Mouse (Mus musculus): Measurements from ENCODE around the gene Rpp21. TPM values are rescaled to one million over a fixed set of nuclear protein-coding genes. Genes with fewer than 3 reads are reported as not detected.

Gene Rpp21
- total RNA-seq (2021), result 10 to 100 TPM; 30.3 to 35.9 TPM
- long read RNA-seq, experiment 1, transcript Rpp21-201 (5 exons, 729 nt), result major isoform, 87 of 99 reads
- long read RNA-seq, experiment 1, partial matches to known transcripts, result 0 of 99 reads
- long read RNA-seq, experiment 1, other reads (novel, unspliced or antisense), result 5 of 99 reads
- long read RNA-seq, experiment 2, transcript Rpp21-201 (5 exons, 729 nt), result major isoform, 47 of 53 reads
- long read RNA-seq, experiment 2, partial matches to known transcripts, result 0 of 53 reads
- long read RNA-seq, experiment 2, other reads (novel, unspliced or antisense), result 4 of 53 reads

DNA sequence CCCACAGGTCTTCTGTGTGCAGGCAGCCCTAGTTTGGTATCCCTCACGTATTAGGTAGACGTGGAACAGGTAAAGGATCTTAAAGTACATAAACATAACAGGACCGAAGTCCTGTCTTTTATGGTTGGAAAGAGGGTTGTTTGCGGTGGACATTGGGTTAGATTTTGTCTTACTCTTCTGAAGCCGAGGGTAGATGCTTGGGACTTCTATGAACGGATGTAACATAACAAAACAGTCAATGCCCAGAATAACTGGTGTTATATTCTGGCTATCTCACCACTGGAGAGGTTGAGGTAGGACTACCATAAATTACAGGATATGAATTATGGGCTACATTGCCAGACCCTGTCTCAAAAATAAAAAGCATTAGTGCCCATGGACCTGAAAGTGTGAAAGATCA lies at the start of gene Rpp21:
Rpp21 (minus strand) TSS at position 101 of the 400 bp plus-strand sequence.
- DNase-seq, result no peak

GRCm38 (mm10) chr17:36286390-36286789 lies 28.5 kb upstream of the Rpp21 start, which contains the start of gene H2-M10.2:
TSS of gene H2-M10.2 (minus strand) at chr17:36286490.
- no peak for DNase-seq

- DNase-seq, result no peak
Measured at GRCm38 (mm10) chr17:36281521-36282245, 23.8 kb upstream of the Rpp21 start.

DNA sequence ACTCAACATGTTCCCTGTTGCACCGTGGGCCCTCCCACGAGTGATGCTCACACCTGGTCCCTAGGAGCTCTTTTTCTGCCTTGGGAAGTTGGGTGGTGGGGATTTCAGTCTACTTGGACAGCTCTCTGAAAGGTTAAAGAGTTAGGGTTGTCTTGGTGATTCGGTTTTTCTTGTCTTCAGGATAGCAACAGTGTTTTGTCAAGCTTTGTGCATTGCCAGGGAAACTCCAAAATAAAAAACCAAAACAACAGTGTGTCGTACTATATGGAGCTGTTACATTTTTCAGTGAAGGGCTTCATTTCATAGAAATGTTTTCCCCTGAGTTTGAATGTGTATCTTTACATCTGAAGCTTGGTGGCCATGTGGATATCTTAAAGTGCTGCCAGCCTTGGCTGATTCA lies 16.9 kb upstream of the Rpp21 start:
- no peak for DNase-seq

DNA sequence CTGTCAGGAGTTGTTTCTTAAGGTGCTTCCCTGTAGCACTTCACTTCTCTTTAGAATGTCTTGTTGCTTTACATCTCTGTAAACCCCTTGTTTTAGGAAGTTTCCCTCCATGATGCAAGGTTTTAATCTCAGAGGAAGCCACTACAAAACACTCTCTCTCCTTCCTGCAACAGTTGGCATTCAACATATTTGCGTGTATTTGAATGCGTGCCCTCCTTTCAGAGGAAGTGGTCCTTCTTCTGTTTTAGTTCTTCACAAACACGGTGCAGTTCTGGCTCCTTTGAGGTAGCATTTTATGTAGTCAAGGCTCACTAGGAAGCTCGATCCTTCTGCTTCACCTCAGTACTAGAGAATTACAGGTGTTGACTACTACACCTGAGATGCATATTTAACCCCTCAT lies 15.9 kb upstream of the Rpp21 start:
- no peak for DNase-seq

GRCm38 (mm10) chr17:36272643-36273366 lies 14.9 kb upstream of the Rpp21 start:
- DNase-seq, result no peak

DNA sequence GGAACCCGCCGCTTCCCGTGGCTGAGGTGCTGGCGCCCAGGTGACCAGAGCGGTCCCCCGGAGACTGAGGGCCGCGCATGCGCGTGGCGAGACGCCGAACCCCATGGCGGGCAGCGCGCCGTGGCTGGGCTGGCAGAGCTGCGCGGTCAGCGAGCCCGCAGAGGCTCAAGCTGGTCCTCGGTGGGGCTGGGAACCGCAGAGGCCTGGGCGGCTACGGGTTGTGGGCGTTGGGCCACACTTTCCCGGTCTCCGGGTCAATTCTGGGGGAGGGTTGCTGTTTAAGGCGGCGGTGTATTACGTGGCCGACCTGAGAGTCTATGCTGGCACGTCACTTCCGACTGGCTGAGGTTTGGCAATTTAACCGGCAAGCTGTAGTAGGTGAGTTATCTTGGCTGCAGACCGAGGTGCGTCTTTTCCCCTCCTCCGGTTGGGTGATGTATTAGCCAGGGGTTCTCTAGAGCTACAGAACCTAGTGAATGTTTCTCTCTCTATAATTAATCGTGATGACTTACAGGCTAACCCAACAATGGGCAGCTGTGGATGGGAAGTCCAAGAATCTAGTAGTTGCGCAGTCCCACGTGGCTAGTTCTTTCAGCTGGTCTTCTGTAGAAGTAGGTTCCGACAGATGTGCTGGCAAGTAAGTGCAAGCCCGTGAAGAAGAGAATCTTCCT lies 13.9 kb upstream of the Rpp21 start, which contains the start of gene Trim39:
Trim39 (minus strand) TSS at position 662 of the 671 bp plus-strand sequence.
- DNase-seq, result no peak

- peak; percentile 87 for DNase-seq
Measured at GRCm38 (mm10) chr17:36270956-36271585, 13.2 kb upstream of the Rpp21 start.

GRCm38 (mm10) chr17:36265834-36266233 lies 8.0 kb upstream of the Rpp21 start:
- no peak for DNase-seq

DNA sequence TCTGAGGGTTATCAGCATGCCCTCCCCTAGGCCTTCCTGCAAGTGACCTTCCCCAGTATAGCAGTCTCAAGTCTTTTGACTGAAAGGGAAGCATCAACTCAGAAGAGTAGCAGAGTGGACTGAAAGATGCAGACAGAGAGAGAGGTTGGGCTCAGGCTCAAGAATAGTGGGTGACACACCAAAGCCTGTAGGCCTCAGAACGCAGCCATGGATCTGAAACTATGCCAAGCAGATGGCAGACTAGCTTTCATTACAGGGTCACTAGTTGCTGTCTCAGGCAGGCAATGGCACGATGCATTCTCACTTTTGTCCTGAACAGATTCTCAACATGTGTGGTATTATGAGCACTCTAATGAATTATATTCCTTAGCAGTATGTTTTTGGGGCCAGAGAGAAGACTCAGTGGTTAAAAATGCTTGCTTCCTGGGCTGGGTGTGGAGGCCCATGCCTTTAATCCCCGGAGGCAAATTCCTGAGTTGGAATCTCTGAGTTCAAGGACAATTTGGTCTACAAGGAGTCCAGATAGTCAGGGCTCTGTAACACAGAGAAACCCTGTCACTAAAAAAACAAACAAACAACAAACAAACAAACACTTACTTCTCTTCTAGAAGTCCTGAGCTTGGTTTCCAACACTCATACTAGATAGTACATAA lies 6.5 kb upstream of the Rpp21 start:
- DNase-seq, result no peak

GRCm38 (mm10) chr17:36261511-36262166 lies 3.8 kb upstream of the Rpp21 start:
- no peak for DNase-seq

- peak; percentile 76 for DNase-seq
Measured at GRCm38 (mm10) chr17:36257241-36257947, 475 bp downstream of the Rpp21 start.

DNA sequence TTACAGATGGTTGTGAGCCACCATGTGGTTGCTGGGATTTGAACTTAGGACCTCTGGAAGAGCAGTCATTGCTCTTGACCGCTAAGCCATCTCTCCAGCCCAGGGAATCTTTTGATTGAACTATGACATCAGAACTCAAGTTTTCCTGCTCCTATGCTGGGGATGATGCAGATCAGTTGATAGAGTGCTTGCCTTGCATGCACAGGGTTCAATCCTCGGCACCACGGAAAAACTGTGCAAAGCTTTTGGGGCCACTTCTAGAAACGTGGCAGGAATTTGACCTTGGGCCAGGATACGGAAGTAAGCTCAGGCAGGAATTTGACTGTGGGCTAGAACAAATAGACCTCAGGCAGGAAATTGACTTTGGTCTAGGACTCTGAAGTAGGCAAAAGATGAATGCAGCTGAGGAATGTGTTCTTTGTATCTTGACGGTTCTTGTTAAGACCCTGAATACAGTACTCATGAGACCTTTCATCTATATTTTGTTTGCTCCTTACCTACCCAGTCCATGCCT lies 4.7 kb downstream of the Rpp21 start:
- no peak for DNase-seq

GRCm38 (mm10) chr17:36252250-36252876 lies 5.5 kb downstream of the Rpp21 start:
- DNase-seq, result no peak

- no peak for DNase-seq
Measured at GRCm38 (mm10) chr17:36248886-36249285, 9.0 kb downstream of the Rpp21 start.

DNA sequence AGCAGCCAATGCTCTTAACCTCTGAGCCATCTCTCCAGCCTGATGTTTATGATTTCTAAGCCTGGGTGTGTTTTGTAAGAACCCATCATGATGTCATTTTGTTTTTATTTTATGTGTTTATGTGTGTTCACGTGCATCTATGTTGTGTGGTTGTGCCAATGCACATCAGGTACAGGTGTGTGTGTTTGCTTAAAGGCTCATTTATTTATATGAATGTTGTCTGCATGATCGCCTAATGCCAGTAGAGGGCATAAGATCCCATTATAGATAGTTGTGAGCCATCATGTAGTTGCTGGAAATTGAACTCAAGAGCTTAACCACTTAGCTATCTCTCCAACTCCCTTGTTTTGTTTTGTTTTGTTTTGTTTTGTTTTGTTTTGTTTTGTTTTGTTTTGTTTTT lies 12.1 kb downstream of the Rpp21 start:
- DNase-seq, result no peak

DNA sequence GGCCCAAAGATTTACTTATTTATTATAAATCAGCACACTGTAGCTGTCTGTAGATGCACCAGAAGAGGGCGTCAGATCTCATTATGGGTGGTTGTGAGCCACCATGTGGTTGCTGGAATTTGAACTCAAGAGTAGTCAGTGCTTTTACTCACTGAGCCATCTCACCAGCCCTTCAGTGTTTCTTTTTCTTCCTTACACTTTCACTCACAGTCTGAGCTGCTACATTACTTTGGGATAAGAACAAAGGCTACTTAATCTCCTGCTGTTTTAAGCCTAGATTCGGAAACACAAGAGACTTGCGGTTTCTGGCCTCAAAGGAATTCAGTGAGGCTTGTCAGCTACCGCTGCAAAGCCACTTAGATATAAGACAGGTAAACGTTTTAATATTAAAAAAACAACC lies 13.8 kb downstream of the Rpp21 start:
- no peak for DNase-seq

- DNase-seq, result no peak
Measured at GRCm38 (mm10) chr17:36240637-36241213, 17.1 kb downstream of the Rpp21 start.
